Mouse (Mus musculus) cerebellum, adult 2 months (tissue): ENCODE data around the gene Sec23b.

Experiments used
- CTCF ChIP-seq: fragments of 200-500 bp; IDR thresholded peaks from 2 replicates; pipeline ENCODE4 v1.5.1; 2011; ENCODE audit warnings: low read depth, mild to moderate bottlenecking, control low read depth, low read length, moderate library complexity, borderline replicate concordance; ENCODE audit not compliant: insufficient read depth
- POLR2A ChIP-seq: fragments of 200-500 bp; IDR thresholded peaks from 2 replicates; pipeline ENCODE4 v1.6.1; 2011; ENCODE audit warnings: low read length, control low read depth, borderline replicate concordance; ENCODE audit not compliant: insufficient read depth

DNA sequence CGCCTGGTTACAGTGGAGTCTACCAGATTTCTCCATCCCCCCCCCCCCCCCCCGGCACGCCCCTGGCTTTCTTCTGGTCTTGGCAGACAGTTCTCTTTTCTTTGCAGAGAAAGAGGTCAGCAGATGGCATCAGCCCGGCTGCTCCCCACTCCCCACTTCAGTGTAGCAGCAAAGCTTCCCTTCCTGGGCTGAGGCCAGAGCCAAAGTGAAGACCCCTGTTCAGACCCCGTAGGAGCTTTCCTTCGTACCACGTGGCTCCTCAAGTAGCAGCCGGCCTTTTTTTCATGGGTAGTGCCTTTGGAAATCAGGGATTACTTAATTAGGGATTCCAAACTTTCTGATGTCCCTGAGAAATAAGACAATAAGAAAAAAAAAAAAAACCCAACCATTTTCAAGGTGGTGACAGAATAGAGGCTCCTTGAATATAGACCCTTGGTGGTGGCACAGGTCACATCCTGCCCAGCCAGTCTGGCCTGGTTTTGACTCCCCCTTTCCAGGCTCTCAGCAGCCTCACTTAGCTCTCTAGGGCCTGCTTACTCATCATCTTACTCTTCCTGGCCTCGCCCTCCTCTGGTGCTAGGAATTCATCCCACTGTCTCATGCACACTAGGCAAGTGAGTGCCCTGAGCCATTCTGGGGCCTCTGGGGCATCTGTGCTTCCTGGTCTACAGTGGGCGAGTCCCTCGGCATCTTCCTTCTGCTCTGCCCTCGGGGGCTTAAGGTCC is 81.8 kb downstream of the Sec23b start:
- TF ChIP-seq CTCF (no peak), POLR2A (no peak)
